Mouse (Mus musculus) c-Kit-positive CD71-positive TER-119-negative erythroid progenitor cells, embryonic 14.5 days (primary cell): ENCODE measurements around the gene H2-Q10.
"Not testable (repeated sequence)": the region's sequence is repeated elsewhere in the genome, so short reads cannot be mapped to it uniquely, and the experiment has no call there.

Experiments used
- DNase-seq: peaks from one replicate; pipeline ENCODE4 v3.0.0-alpha.2; 2013; ENCODE audit warnings: low read depth

Gene H2-Q10

DNA sequence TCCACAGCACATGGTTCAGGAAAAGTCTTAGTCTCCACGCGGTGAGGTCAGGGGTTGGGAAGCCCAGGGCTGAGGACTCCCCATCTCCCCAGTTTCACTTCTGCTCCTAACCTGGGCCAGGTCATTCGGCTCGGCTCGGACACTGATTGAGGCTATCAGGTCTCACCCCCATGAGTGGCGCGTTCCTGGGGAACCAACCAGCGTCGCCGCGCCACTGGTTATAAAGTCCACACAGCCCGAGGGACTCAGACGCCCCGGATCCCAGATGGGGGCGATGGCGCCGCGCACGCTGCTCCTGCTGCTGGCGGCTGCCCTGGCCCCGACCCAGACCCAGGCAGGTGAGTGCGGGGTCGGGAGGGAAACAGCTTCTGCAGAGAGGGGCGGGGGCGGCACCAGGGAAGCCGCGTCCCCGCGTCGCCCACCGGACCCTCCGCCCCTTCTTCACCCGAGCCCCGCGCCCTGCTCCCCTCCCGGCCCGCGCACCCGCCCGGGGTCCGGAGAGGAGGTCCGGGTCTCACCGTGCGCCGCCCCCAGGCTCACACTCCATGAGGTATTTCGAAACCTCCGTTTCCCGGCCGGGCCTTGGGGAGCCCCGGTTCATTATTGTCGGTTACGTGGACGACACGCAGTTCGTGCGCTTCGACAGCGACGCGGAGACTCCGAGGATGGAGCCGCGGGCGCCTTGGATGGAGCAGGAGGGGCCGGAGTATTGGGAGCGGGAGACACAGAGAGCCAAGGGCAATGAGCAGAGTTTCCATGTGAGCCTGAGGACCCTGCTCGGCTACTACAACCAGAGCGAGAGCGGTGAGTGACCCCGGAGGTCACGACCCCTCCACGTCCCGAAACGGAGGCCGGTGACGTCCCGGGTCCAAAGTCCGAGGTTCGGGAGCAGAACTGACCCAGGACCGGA is at the start of gene H2-Q10:
H2-Q10 (plus strand) TSS at position 248 of the 910 bp plus-strand sequence.
- no peak for DNase-seq

DNA sequence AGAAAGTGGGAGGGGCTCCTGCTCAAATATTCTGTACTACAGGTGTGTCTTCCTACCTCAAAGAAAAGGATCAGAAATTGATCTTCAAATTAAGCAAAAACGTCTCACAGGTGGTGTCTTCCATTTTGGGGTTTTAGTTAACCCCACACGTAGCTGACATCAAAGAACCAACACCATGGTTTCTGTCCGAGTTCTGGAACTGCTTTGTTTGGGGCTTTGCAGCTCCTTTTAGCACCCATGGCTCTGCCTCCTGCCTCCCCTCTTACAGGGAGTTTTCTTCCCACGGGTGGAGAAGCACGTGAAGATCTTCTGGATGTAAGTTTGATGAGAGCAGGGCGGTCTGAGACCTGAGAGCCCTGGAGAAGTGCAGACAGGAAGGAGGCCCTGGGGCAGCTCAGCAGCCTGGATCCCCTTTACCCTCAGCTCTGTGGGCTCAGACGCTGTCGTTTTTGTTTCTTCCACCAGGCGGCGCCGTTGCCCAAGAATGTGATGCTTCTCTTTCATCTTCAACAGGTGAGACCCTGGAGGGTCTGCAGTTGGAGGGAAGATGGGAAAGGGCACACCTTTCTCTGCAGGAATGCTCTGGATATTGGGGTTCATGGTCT is 49.6 kb upstream of the H2-Q10 start:
- DNase-seq, result not testable (repeated sequence)

DNA sequence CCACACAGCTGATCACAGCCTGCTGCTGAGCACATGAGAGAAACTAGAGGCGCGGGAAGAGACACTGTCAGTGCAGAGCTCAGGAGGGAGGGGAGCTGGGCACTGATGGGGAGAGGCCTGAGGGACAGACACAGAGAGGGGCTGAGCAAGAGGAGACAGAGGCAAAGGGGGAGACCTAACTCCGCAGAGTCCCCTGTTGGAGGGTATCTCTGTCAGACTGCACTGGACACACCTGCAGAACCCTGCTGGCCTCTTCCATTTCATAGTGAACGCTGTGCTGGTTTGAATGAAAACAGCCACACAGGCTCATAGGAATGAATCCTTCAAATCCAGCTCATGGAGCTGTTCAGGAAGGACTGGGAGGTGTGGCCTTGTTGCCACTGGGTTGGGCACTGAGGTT is 48.6 kb upstream of the H2-Q10 start:
- not testable (repeated sequence) for DNase-seq

DNA sequence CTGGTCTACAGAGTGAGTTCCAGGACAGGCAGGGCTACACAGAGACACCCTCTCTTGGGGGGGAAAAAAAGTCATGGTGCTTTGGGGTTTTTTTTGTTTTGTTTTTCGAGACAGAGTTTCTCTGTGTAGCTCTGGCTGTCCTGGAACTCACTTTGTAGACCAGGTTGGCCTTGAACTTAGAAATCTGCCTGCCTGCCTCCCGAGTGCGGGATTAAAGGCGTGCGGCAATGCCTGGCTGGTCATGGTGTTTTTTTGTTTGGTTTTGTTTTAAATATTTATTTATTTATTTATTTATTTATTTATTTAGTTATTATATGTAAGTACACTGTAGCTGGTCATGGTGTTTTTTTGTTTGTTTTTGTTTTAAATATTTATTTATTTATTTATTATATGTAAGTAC is 47.5 kb upstream of the H2-Q10 start:
- DNase-seq, result not testable (repeated sequence)

DNA sequence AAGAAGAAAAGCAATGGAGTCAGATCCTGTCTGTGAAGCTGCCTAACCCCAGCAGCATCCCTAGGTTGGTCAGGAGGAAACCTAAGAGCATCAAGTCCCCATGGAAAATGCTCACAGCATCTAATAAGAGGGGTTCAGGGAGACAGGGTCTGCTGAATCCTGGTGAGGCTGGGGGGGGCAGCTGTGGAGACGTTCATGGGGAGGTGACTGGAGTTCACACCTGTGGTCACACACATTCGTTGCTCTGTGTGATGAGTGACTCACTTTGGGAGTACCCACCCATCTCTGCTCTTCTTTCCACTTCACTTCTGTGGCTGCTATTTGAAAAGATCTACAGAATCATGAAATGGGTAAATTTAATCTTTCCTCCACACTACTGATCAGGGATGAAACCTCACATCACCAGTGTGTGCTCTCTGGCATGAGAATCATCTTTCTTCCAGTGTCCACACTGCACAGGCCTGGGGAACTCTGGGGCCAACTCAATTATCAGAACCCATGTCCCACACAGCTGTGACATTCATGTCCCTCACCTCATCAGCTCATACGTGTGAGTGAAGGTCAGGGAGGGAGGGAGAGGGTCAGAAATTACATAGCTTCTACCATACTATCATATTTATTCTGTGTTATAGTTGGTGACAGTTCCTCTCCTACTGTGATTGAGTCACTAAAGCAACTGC is 46.6 kb upstream of the H2-Q10 start:
- not testable (repeated sequence) for DNase-seq

DNA sequence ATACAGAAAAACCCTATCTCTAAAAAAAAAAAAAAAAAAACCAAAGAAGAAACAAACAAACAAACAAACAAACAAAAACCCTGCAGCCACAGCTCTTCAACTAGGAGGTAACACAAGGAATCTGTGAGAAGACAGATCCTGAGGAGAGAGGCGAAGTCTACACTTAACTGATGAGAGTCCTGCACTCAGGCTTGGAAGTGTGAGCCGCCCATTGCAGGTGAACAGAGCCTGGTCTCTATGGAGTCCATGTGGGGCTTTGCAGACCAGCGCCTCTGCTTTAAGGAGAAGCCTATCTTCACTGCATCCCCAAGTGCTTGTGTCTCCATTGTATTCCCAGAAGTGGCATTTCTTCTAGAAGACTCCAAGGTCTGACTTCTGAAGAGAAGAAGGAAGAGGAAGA is 45.8 kb upstream of the H2-Q10 start:
- DNase-seq, result not testable (repeated sequence)

DNA sequence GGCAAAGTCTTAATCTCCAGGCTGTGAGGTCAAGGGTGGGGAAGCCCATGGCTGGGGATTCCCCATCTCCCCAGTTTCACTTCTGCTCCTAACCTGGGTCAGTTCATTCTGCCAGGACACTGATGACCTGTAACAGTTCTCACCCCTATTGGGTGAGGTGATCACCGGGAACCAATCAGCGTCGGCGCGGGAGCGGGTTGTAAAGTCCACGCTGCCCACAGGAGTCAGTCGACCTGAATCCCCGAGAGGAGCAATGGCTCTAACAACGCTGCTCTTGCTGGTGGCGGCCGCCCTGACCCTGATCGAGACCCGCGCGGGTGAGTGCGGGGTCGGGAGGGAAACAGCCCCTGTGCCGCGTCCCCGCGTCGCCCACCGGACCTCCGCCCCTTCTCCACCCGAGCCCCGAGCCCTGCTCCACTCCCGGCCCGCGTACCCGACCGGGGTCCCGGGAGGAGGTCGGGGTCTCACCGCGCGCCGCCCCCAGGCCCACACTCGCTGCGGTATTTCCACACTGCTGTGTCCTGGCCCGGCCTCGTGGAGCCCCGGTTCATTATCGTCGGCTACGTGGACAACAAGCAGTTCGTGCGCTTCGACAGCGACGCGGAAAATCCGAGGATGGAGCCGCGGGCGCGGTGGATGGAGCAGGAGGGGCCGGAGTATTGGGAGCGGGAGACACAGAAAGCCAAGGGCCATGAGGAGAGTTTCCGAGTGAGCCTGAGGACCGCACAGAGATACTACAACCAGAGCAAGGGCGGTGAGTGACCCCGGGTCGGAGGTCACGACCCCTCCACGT is 45.1 kb upstream of the H2-Q10 start, which contains the start of gene H2-Q6:
H2-Q6 (plus strand) TSS at position 227 of the 793 bp plus-strand sequence.
- not testable (repeated sequence) for DNase-seq

DNA sequence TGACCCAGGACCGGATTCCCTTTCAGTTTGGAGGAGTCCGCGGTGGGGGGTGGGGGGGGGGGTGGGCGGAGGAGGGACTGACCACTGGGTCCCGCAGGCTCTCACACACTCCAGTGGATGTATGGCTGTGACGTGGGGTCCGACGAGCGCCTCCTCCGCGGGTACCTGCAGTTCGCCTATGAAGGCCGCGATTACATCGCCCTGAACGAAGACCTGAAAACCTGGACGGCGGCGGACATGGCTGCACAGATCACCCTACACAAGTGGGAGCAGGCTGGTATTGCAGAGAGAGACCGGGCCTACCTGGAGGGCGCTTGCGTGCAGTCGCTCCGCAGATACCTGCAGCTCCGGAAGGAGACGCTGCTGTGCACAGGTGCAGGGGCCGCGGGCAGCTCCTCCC is 44.4 kb upstream of the H2-Q10 start:
- DNase-seq, result not testable (repeated sequence)

DNA sequence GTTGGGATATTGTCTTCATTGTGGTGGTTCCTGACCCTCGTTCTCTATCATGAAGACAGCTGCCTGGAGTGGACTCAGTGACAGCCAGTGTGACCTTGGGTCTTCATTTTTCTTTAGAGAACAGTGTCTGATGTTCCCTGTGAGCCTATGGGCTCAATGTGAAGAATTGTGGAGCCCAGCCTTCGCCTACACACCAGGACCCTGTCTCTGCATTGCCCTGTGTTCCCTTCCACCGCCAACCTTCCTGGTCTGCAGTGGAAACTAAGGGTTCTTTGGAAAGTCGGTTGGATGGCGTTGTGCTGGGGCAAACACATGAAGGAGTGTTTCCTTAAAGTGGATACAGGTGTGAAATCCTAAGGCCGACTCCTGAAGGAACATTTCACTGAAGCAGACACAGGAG is 41.0 kb upstream of the H2-Q10 start:
- not testable (repeated sequence) for DNase-seq

DNA sequence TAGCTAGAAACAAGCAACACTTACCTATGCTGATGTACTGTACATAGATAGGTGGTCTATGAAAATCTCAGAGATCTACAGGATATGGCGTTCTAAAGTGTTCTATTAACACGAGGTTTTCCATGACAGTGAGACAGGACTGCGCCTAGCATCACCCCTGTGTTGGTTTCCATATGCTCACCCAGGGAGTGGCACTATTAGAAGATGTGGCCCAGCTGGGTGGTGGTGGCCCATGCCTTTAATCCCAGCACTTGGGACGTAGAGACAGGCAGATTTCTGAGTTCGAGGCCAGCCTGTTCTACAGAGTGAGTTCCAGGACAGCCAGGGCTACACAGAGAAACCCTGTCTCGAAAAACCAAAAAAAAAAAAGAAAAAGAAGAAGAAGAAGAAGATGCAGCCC is 39.2 kb upstream of the H2-Q10 start:
- not testable (repeated sequence) for DNase-seq

DNA sequence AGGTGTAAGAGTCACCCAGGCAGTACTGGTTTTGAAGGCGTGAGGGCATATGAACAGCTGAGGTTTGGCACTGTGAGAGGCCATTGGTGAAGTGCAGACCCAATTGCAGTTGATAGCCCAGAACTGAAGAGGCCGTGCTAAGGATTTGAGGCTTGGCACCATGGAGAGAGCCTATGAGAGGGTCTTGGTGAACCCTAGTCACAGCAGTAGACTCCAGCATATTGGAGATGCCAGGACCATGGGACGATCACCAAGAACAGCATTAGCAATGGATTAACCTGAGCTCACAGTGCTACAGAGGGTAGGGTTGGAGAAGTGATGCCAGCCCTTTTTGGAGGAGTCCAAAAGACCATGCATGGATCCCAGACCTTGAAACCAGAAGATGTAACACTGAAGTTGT is 37.7 kb upstream of the H2-Q10 start:
- not testable (repeated sequence) for DNase-seq

DNA sequence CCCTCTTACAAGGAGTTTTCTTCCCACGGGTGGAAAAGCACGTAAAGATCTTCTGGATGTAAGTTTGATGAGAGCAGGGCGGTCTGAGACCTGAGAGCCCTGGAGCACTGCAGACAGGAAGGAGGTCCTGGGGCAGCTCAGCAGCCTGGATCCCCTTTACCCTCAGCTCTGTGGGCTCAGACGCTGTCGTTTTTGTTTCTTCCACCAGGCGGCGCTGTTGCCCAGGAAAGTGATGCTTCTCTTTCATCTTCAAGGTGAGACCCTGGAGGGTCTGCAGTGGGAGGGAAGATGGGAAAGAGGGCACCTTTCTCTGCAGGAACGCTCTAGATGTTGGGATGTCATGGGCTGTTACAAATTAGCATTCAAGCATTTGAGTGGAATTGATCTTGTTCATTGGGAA is 35.1 kb upstream of the H2-Q10 start:
- not testable (repeated sequence) for DNase-seq

DNA sequence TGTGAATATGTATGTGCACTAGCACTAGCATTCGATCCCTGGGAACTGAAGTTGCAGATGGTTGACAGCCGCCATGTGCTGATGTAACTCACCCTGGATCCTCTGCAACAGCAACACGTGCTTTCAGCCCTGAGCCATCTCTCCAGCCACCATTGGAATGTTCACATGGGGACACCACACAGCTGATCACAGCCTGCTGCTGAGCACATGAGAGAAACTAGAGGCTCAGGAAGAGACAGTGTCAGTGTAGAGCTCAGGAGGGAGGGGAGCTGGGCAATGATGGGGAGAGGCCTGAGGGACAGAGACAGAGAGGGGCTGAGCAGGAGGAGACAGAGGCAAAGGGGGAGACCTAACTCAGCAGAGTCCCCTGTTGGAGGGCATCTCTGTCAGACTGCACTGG is 34.3 kb upstream of the H2-Q10 start:
- DNase-seq, result not testable (repeated sequence)

DNA sequence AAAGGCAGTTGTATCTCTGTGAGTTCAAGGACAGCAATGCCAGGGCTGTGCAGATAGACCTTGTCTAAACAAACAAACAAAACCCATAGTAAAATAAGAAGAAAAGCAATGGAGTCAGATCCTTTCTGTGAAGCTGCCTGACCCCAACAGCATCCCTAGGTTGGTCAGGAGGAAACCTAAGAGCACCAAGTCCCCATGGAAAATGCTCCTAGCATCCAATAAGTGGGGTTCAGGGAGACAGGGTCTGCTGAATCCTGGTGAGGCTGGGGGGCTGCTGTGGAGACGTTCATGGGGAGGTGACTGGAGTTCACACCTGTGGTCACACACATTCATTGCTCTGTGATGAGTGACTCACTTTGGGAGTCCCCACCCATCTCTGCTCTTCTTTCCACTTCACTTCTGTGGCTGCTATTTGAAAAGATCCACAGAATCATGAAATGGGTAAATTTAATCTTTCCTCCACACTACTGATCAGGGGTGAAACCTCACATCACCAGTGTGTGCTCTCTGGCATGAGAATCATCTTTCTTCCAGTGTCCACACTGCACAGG is 32.4 kb upstream of the H2-Q10 start:
- DNase-seq, result not testable (repeated sequence)

DNA sequence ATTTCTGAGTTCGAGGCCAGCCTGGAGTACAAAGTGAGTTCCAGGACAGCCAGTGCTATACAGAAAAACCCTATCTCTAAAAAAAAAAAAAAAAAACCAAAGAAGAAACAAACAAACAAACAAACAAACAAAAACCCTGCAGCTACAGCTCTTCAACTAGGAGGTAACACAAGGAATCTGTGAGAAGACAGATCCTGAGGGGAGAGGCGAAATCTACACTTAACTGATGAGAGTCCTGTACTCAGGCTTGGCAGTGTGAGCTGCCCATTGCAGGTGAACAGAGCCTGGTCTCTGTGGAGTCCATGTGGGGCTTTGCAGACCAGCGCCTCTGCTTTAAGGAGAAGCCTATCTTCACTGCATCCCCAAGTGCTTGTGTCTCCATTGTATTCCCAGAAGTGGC is 31.5 kb upstream of the H2-Q10 start:
- not testable (repeated sequence) for DNase-seq

DNA sequence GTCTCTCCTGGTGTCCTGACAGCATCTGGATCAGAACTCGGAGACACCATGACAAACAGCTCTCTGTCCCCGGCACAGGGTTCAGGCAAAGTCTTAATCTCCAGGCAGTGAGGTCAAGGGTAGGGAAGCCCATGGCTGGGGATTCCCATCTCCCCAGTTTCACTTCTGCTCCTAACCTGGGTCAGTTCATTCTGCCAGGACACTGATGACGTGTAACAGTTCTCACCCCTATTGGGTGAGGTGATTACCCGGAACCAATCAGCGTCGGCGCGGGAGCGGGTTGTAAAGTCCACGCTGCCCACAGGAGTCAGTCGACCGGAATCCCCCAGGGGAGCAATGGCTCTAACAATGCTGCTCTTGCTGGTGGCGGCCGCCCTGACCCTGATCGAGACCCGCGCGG is 31.0 kb upstream of the H2-Q10 start, which contains the start of gene H2-Q7:
H2-Q7 (plus strand) TSS at position 271 of the 400 bp plus-strand sequence.
- DNase-seq, result not testable (repeated sequence)

DNA sequence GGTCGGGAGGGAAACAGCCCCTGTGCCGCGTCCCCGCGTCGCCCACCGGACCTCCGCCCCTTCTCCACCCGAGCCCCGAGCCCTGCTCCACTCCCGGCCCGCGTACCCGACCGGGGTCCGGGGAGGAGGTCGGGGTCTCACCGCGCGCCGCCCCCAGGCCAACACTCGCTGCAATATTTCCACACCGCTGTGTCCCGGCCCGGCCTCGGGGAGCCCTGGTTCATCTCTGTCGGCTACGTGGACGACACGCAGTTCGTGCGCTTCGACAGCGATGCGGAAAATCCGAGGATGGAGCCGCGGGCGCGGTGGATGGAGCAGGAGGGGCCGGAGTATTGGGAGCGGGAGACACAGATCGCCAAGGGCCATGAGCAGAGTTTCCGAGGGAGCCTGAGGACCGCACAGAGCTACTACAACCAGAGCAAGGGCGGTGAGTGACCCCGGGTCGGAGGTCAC is 30.6 kb upstream of the H2-Q10 start:
- not testable (repeated sequence) for DNase-seq

DNA sequence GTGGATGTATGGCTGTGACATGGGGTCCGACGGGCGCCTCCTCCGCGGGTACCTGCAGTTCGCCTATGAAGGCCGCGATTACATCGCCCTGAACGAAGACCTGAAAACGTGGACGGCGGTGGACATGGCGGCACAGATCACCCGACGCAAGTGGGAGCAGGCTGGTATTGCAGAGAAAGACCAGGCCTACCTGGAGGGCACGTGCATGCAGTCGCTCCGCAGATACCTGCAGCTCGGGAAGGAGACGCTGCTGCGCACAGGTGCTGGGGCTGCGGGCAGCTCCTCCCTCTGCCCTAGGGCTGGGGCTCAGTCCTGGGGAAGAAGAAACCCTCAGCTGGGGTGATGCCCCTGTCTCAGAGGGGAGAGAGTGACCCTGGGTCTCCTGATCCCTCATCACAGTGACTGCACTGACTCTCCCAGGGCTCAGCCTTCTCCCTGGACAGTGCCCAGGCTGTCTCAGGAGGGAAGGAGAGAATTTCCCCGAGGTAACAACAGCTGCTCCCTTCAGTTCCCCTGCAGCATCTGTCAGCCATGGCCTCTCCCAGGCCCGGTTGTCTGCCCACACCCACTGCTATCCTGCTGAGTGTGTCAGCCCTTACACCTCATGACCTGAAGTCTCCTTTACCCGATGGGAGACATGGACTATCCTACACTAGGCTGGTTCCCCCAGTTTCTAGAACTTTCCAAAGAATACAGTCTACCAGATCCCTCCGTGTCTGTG is 29.8 kb upstream of the H2-Q10 start:
- not testable (repeated sequence) for DNase-seq

DNA sequence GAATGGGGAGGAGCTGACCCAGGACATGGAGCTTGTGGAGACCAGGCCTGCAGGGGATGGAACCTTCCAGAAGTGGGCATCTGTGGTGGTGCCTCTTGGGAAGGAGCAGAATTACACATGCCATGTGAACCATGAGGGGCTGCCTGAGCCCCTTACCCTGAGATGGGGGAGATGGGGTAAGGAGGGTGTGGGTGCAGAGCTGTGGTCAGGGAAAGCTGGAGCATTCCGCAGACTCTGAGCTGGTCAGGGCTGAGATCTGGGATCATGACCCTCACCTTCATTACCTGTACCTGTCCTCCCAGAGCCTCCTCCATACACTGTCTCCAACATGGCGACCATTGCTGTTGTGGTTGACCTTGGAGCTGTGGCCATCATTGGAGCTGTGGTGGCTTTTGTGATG is 27.5 kb upstream of the H2-Q10 start:
- DNase-seq, result not testable (repeated sequence)

DNA sequence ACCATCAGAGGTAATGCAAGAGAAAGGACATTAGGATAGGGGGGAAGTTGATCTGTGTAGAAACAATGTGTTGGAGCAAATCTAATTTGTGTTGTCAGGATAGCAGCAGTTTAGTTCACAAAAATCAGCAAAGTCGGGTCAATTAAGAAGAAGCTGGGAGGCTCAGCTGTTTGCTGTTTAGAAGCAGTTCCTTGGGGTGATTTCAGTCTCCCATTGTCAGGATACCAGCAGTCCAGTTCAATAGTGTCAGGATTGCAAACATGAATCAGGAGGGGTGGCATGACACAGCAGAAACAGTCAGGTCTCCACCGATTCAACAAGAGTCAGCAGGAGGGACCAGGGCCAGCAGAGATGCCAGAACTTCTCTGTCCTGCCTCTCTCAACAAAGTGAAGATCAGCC is 25.4 kb upstream of the H2-Q10 start:
- DNase-seq, result not testable (repeated sequence)

DNA sequence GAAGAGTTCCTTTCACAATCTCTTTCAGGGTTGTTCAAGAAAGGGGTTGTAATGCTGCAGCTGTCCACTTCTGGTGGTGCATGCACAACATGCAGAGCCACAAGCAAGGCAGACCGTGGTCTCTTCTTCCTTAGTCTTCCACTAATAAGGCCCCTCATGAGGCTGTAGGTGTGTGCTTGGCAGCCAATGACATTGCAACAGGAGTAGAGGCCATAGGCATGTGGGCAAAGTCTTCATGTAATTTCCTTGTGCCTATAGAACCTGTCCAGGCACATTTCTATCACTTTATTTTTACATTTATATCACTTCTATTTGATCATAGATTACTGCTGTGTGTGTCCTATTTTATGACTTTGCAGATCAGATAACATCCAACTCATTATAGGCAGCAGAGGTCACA is 11.6 kb upstream of the H2-Q10 start:
- not testable (repeated sequence) for DNase-seq
